Mouse (Mus musculus): ENCODE measurements around the gene Ctsf.

Gene Ctsf

GRCm38 (mm10) chr19:4908107-4908506 lies 53.2 kb downstream of the Ctsf start:
- in situ Hi-C loops (cut with MboI; ENCODE audit: unreplicated experiment in 2 of 2), result loop anchor here in 1 of 2 experiments (5.0 kb wide), 1 partner anchor 151 kb away; the partner anchor contains the start of gene Rbm4b

- in situ Hi-C loops (cut with MboI; ENCODE audit: unreplicated experiment in 2 of 2), result loop anchor here in 1 of 2 experiments (5.0 kb wide), 1 partner anchor 152 kb away; the partner anchor contains the start of gene Rbm4b
Observed at GRCm38 (mm10) chr19:4909376-4909775, 54.4 kb downstream of the Ctsf start.
